Mouse (Mus musculus) limb, embryonic 11.5 days (tissue): ENCODE results near the gene Pcyt2. TPM values are rescaled to one million over a fixed set of nuclear protein-coding genes. Genes with fewer than 3 reads are reported as not detected.
A peak's percentile ranks its signal among the peaks of the same experiment; 100 is the strongest.

Source experiments
- ATAC-seq: fragments of 200-750 bp; cut with Nextera tagmentation; 2 replicates; pipeline ENCODE4 v1.8.0; 2017; ENCODE audit warnings: low read depth; ENCODE audit not compliant: insufficient number of reproducible peaks, low FRiP score, low TSS enrichment
- DNase-seq: peaks from one replicate; pipeline ENCODE4 v3.0.0-alpha.2; 2015; ENCODE audit warnings: low spot score
- H3K27ac ChIP-seq: fragments of 300-500 bp; sonication (generic); replicated peaks from 2 replicates; pipeline ENCODE4 v1.5.1; 2014; ENCODE audit warnings: low read depth, mild to moderate bottlenecking, low read length
- H3K27me3 ChIP-seq: fragments of 300-500 bp; sonication (generic); 2 replicates; pipeline ENCODE4 v1.6.1; 2014; ENCODE audit warnings: mild to moderate bottlenecking, low read length, mixed read lengths; ENCODE audit not compliant: control insufficient read depth, insufficient read depth
- H3K36me3 ChIP-seq: fragments of 300-500 bp; sonication (generic); 2 replicates; pipeline ENCODE4 v1.6.1; 2014; ENCODE audit warnings: mild to moderate bottlenecking, low read length, moderate library complexity, mixed read lengths; ENCODE audit not compliant: control insufficient read depth, insufficient read depth
- H3K4me1 ChIP-seq: fragments of 300-500 bp; sonication (generic); 2 replicates; pipeline ENCODE4 v1.6.1; 2014; ENCODE audit warnings: low read length, mixed read lengths; ENCODE audit not compliant: control insufficient read depth, insufficient read depth
- H3K4me2 ChIP-seq: fragments of 300-500 bp; sonication (generic); 2 replicates; pipeline ENCODE4 v1.6.1; 2014; ENCODE audit warnings: low read depth, mild to moderate bottlenecking, moderate library complexity; ENCODE audit not compliant: severe bottlenecking
- H3K4me3 ChIP-seq: fragments of 300-500 bp; sonication (generic); 2 replicates; pipeline ENCODE4 v1.5.1; 2014; ENCODE audit warnings: low read depth, low read length
- H3K9ac ChIP-seq: fragments of 300-500 bp; sonication (generic); 2 replicates; pipeline ENCODE4 v1.6.1; 2014; ENCODE audit warnings: mild to moderate bottlenecking, low read length
- H3K9me3 ChIP-seq: fragments of 300-500 bp; sonication (generic); 2 replicates; pipeline ENCODE4 v1.6.1; 2016; ENCODE audit warnings: low read length; ENCODE audit not compliant: control insufficient read depth
- WGBS: fragments of 180-500 bp; shearing (Covaris S2); extraction: QIAGEN DNeasy Blood & Tissue Kit; methylation state at CpG from one replicate; pipeline ENCODE4 v1.1.7; 2014; 5-methylcytosine and 5-hydroxymethylcytosine counted together
- polyA plus RNA-seq: library from polyadenylated mRNA; unstranded; fragments of >200 nt; fragmentation: Nextera tagmentation; extraction: Ambion mirVana; gene quantifications from 2 replicates; pipeline ENCODE4 v1.2.1, GENCODE M21; 2014

The Pcyt2 gene
- polyA plus RNA-seq, 1 experiment from 2014 or later, result 105 TPM

- DNase-seq, result no peak
- Histone ChIP-seq H3K27ac (no peak overlapping the region), H3K4me1 (peaks cover 18% of the 10 kb centered on the region), H3K9me3 (no peaks in the 10 kb centered on the region), H3K36me3 (peaks cover 2% of the 10 kb centered on the region; the same call in 1 of the 2 replicates), H3K4me2 (0 out of 2 replicates have a peak overlapping the region, but pooled peaks have one; percentile 12), H3K9ac (peak overlapping the region; percentile 23; the same call in 1 of the 2 replicates), H3K27me3 (no peaks in the 10 kb centered on the region), H3K4me3 (no peak overlapping the region)
- ATAC-seq, result no peak
- 67% methylated on average over 5 of the region's 5 CpGs for WGBS
Observed at GRCm38 (mm10) chr11:120630401-120630871, 12.7 kb upstream of the Pcyt2 start.

- ATAC-seq (no peak), DNase-seq (no peak)
- Histone ChIP-seq H3K27ac (no peak overlapping the region), H3K9me3 (no peaks in the 10 kb centered on the region), H3K4me1 (peaks cover 23% of the 10 kb centered on the region), H3K27me3 (no peaks in the 10 kb centered on the region), H3K36me3 (peaks cover 2% of the 10 kb centered on the region; the same call in 1 of the 2 replicates), H3K4me2 (no peak overlapping the region), H3K4me3 (no peak overlapping the region), H3K9ac (peak overlapping the region; percentile 23; the same call in 1 of the 2 replicates)
- 58% methylated on average over 7 of the region's 7 CpGs for WGBS
Observed at GRCm38 (mm10) chr11:120629911-120630310, 12.2 kb upstream of the Pcyt2 start.

GRCm38 (mm10) chr11:120629341-120629730 lies 11.6 kb upstream of the Pcyt2 start:
- WGBS, result 81% methylated on average over 23 of the region's 23 CpGs
- H3K9ac ChIP-seq, result no peak overlapping the region
- no peaks in the 10 kb centered on the region for H3K27me3 ChIP-seq
- H3K4me2 ChIP-seq, result no peak overlapping the region
- no peak overlapping the region for H3K27ac ChIP-seq
- H3K4me1 ChIP-seq, result peaks cover 23% of the 10 kb centered on the region
- DNase-seq, result no peak
- no peaks in the 10 kb centered on the region for H3K9me3 ChIP-seq
- ATAC-seq, result no peak
- H3K36me3 ChIP-seq, result peaks cover 2% of the 10 kb centered on the region; the same call in 1 of the 2 replicates
- H3K4me3 ChIP-seq, result no peak overlapping the region

- Histone ChIP-seq H3K4me3 (no peak overlapping the region), H3K4me2 (no peak overlapping the region)
- 94% methylated on average over 23 of the region's 23 CpGs for WGBS
Observed at GRCm38 (mm10) chr11:120628601-120629340, 11.0 kb upstream of the Pcyt2 start.

GRCm38 (mm10) chr11:120627468-120628300 lies 9.9 kb upstream of the Pcyt2 start:
- no peak overlapping the region for H3K27ac ChIP-seq
- peaks cover 23% of the 10 kb centered on the region for H3K4me1 ChIP-seq
- ATAC-seq (no peak), DNase-seq (no peak)
- no peaks in the 10 kb centered on the region for H3K9me3 ChIP-seq
- no peak overlapping the region for H3K4me3 ChIP-seq
- no peak overlapping the region; the same call in 1 of the 2 replicates for H3K4me2 ChIP-seq
- 83% methylated on average over 22 of the region's 22 CpGs for WGBS
- H3K36me3 ChIP-seq, result peaks cover 2% of the 10 kb centered on the region; the same call in 1 of the 2 replicates
- no peak overlapping the region for H3K9ac ChIP-seq
- H3K27me3 ChIP-seq, result no peaks in the 10 kb centered on the region

More at GRCm38 (mm10) chr11:120628601-120629340, 11.0 kb upstream of the Pcyt2 start:
- DNase-seq (no peak), ATAC-seq (no peak)
- Histone ChIP-seq H3K9me3 (no peaks in the 10 kb centered on the region), H3K27ac (no peak overlapping the region), H3K27me3 (no peaks in the 10 kb centered on the region), H3K4me1 (peaks cover 23% of the 10 kb centered on the region), H3K36me3 (peaks cover 2% of the 10 kb centered on the region; the same call in 1 of the 2 replicates), H3K9ac (no peak overlapping the region)

GRCm38 (mm10) chr11:120626785-120627467 lies 9.2 kb upstream of the Pcyt2 start:
- Histone ChIP-seq H3K9ac (no peak overlapping the region), H3K27me3 (no peaks in the 10 kb centered on the region), H3K27ac (no peak overlapping the region), H3K4me3 (no peak overlapping the region), H3K9me3 (no peaks in the 10 kb centered on the region), H3K4me2 (no peak overlapping the region; the same call in 1 of the 2 replicates), H3K36me3 (peaks cover 2% of the 10 kb centered on the region; the same call in 1 of the 2 replicates), H3K4me1 (peaks cover 18% of the 10 kb centered on the region)
- 93% methylated on average over 11 of the region's 11 CpGs for WGBS
- ATAC-seq (no peak), DNase-seq (no peak)

- Histone ChIP-seq H3K36me3 (peaks cover 10% of the 10 kb centered on the region), H3K9me3 (no peaks in the 10 kb centered on the region), H3K4me3 (peak within 1 kb of the TSS; percentile 91), H3K4me1 (peaks cover 15% of the 10 kb centered on the region), H3K9ac (peak within 1 kb of the TSS; percentile 68), H3K27ac (peak within 1 kb of the TSS; percentile 74), H3K27me3 (no peaks in the 10 kb centered on the region), H3K4me2 (peak within 1 kb of the TSS; percentile 100)
- 22% methylated on average over 5 of the region's 5 CpGs for WGBS
- peak; percentile 40 for ATAC-seq
- DNase-seq, result no peak
Observed at GRCm38 (mm10) chr11:120625152-120625775, 7.5 kb upstream of the Pcyt2 start, which contains the start of gene Sirt7. Sirt7 (minus strand) TSS chr11:120625240.
